Mouse (Mus musculus): ENCODE data around the gene Serinc3. TPM values are rescaled to one million over a fixed set of nuclear protein-coding genes. Genes with fewer than 3 reads are reported as not detected.
A peak's percentile ranks its signal among the peaks of the same experiment; 100 is the strongest.
"Not testable (repeated sequence)": the region's sequence is repeated elsewhere in the genome, so short reads cannot be mapped to it uniquely, and the experiment has no call there.

Gene Serinc3
- total RNA-seq, 1 experiment from 2014 or later: 682 TPM

- ATAC-seq (replicated peaks; ENCODE audit: low read depth, poor library complexity, severe bottlenecking): no peak
These were observed 8.9 kb downstream of the Serinc3 start for GRCm38 (mm10) chr2:163636057-163636456.

GRCm38 (mm10) chr2:163634211-163634610 is 10.7 kb downstream of the Serinc3 start:
- ATAC-seq (replicated peaks; ENCODE audit: low read depth, poor library complexity, severe bottlenecking): no peak

GRCm38 (mm10) chr2:163631715-163632114 is 13.2 kb downstream of the Serinc3 start:
- 0 out of 2 replicates have a peak, but pooled peaks have one; percentile 19 for ATAC-seq (replicated peaks; ENCODE audit: low read depth, poor library complexity, severe bottlenecking)

- no peak for ATAC-seq (replicated peaks; ENCODE audit: low read depth, poor library complexity, severe bottlenecking)
These were observed 13.7 kb downstream of the Serinc3 start for GRCm38 (mm10) chr2:163631223-163631622.

- ATAC-seq (replicated peaks; ENCODE audit: low read depth, poor library complexity, severe bottlenecking): not testable (repeated sequence)
These were observed 23.5 kb downstream of the Serinc3 start for GRCm38 (mm10) chr2:163621401-163621800.

- ATAC-seq (replicated peaks; ENCODE audit: low read depth, poor library complexity, severe bottlenecking): no peak
These were observed 24.5 kb downstream of the Serinc3 start for GRCm38 (mm10) chr2:163620451-163620850.

GRCm38 (mm10) chr2:163617874-163618273 is 27.1 kb downstream of the Serinc3 start:
- ATAC-seq (replicated peaks; ENCODE audit: low read depth, poor library complexity, severe bottlenecking): no peak

- ATAC-seq (replicated peaks; ENCODE audit: low read depth, poor library complexity, severe bottlenecking): no peak
These were observed 27.6 kb downstream of the Serinc3 start for GRCm38 (mm10) chr2:163617232-163617863.

- no peak for ATAC-seq (replicated peaks; ENCODE audit: low read depth, poor library complexity, severe bottlenecking)
These were observed 28.2 kb downstream of the Serinc3 start for GRCm38 (mm10) chr2:163616652-163617227.

- no peak for ATAC-seq (replicated peaks; ENCODE audit: low read depth, poor library complexity, severe bottlenecking)
These were observed 28.9 kb downstream of the Serinc3 start for GRCm38 (mm10) chr2:163615906-163616651.

- ATAC-seq (replicated peaks; ENCODE audit: low read depth, poor library complexity, severe bottlenecking): no peak; the same call in 1 of the 2 replicates
These were observed 29.5 kb downstream of the Serinc3 start for GRCm38 (mm10) chr2:163615401-163615800.

- ATAC-seq (replicated peaks; ENCODE audit: low read depth, poor library complexity, severe bottlenecking): no peak
These were observed 30.9 kb downstream of the Serinc3 start for GRCm38 (mm10) chr2:163613990-163614389.

GRCm38 (mm10) chr2:163613206-163613605 is 31.7 kb downstream of the Serinc3 start:
- ATAC-seq (replicated peaks; ENCODE audit: low read depth, poor library complexity, severe bottlenecking): no peak

- no peak for ATAC-seq (replicated peaks; ENCODE audit: low read depth, poor library complexity, severe bottlenecking)
These were observed 33.8 kb downstream of the Serinc3 start for GRCm38 (mm10) chr2:163611176-163611575.

- no peak for ATAC-seq (replicated peaks; ENCODE audit: low read depth, poor library complexity, severe bottlenecking)
These were observed 35.5 kb downstream of the Serinc3 start for GRCm38 (mm10) chr2:163609281-163609975.

- no peak for ATAC-seq (replicated peaks; ENCODE audit: low read depth, poor library complexity, severe bottlenecking)
These were observed 36.9 kb downstream of the Serinc3 start for GRCm38 (mm10) chr2:163608008-163608407.

GRCm38 (mm10) chr2:163606161-163606560 is 38.8 kb downstream of the Serinc3 start:
- ATAC-seq (replicated peaks; ENCODE audit: low read depth, poor library complexity, severe bottlenecking): no peak

GRCm38 (mm10) chr2:163602101-163602971 is 42.6 kb downstream of the Serinc3 start, which contains the start of gene Ttpal:
Gene Ttpal, plus strand, starts transcription at chr2:163602314.
- ATAC-seq (replicated peaks; ENCODE audit: low read depth, poor library complexity, severe bottlenecking): peak; percentile 82

GRCm38 (mm10) chr2:163601712-163602100 is 43.2 kb downstream of the Serinc3 start:
- ATAC-seq (replicated peaks; ENCODE audit: low read depth, poor library complexity, severe bottlenecking): no peak

- no peak for ATAC-seq (replicated peaks; ENCODE audit: low read depth, poor library complexity, severe bottlenecking)
These were observed 43.9 kb downstream of the Serinc3 start for GRCm38 (mm10) chr2:163601066-163601465.

All from common myeloid progenitor, adult 5-6 weeks (primary cell).